Mouse (Mus musculus): ENCODE data around the gene Iqcg. TPM values are rescaled to one million over a fixed set of nuclear protein-coding genes. Genes with fewer than 3 reads are reported as not detected.
A peak's percentile ranks its signal among the peaks of the same experiment; 100 is the strongest.
"Not testable (repeated sequence)": the region's sequence is repeated elsewhere in the genome, so short reads cannot be mapped to it uniquely, and the experiment has no call there.

Gene Iqcg
- polyA plus RNA-seq, 1 experiment from 2014 or later = 4.9 TPM

GRCm38 (mm10) chr16:33070928-33071327 lies 14.9 kb upstream of the Iqcg start:
- Histone ChIP-seq H3K36me3 (ENCODE audit: control insufficient read depth, insufficient read depth, low read length) (peaks cover 36% of the 10 kb centered on the region), H3K27ac (ENCODE audit: low read depth, low read length) (no peak overlapping the region)
- no peak for ATAC-seq

GRCm38 (mm10) chr16:33064636-33065035 lies 8.6 kb upstream of the Iqcg start:
- H3K36me3 ChIP-seq (ENCODE audit: control insufficient read depth, insufficient read depth, low read length) = peaks cover 19% of the 10 kb centered on the region

More at GRCm38 (mm10) chr16:33070928-33071327, 14.9 kb upstream of the Iqcg start:
- H3K4me1 ChIP-seq (ENCODE audit: control insufficient read depth, insufficient read depth, low read length) = no peaks in the 10 kb centered on the region
- no peak for DNase-seq (ENCODE audit: low spot score)
- H3K9me3 ChIP-seq (replicated peaks; ENCODE audit: control insufficient read depth, low read length) = no peaks in the 10 kb centered on the region
- H3K9ac ChIP-seq (ENCODE audit: low read length) = no peak overlapping the region
- no peaks in the 10 kb centered on the region for H3K27me3 ChIP-seq (replicated peaks; ENCODE audit: control insufficient read depth, insufficient read depth, low read length)
- H3K4me3 ChIP-seq (ENCODE audit: low read depth, low read length) = no peak overlapping the region
- H3K4me2 ChIP-seq (ENCODE audit: low read length) = no peak overlapping the region

GRCm38 (mm10) chr16:33063267-33063666 lies 7.2 kb upstream of the Iqcg start:
- Histone ChIP-seq H3K27ac (ENCODE audit: low read depth, low read length) (no peak overlapping the region), H3K9me3 (replicated peaks; ENCODE audit: control insufficient read depth, low read length) (no peaks in the 10 kb centered on the region), H3K27me3 (replicated peaks; ENCODE audit: control insufficient read depth, insufficient read depth, low read length) (no peaks in the 10 kb centered on the region), H3K4me3 (ENCODE audit: low read depth, low read length) (peak overlapping the region; percentile 84), H3K4me1 (ENCODE audit: control insufficient read depth, insufficient read depth, low read length) (peaks cover 11% of the 10 kb centered on the region), H3K36me3 (ENCODE audit: control insufficient read depth, insufficient read depth, low read length) (peaks cover 31% of the 10 kb centered on the region), H3K4me2 (ENCODE audit: low read length) (peak overlapping the region; percentile 81), H3K9ac (ENCODE audit: low read length) (peak overlapping the region; percentile 80)
- DNase-seq (ENCODE audit: low spot score) (peak; percentile 57), ATAC-seq (no peak)
- 8% methylated on average over 7 of the region's 7 CpGs for WGBS

More at GRCm38 (mm10) chr16:33064636-33065035, 8.6 kb upstream of the Iqcg start:
- H3K4me3 ChIP-seq (ENCODE audit: low read depth, low read length) = no peak overlapping the region
- H3K4me1 ChIP-seq (ENCODE audit: control insufficient read depth, insufficient read depth, low read length) = peaks cover 11% of the 10 kb centered on the region
- 72% methylated on average over 9 of the region's 9 CpGs for WGBS
- H3K9me3 ChIP-seq (replicated peaks; ENCODE audit: control insufficient read depth, low read length) = no peaks in the 10 kb centered on the region
- no peak overlapping the region for H3K4me2 ChIP-seq (ENCODE audit: low read length)
- no peaks in the 10 kb centered on the region for H3K27me3 ChIP-seq (replicated peaks; ENCODE audit: control insufficient read depth, insufficient read depth, low read length)
- H3K27ac ChIP-seq (ENCODE audit: low read depth, low read length) = no peak overlapping the region
- DNase-seq (ENCODE audit: low spot score) = no peak
- peak overlapping the region; percentile 25; the same call in 1 of the 2 replicates for H3K9ac ChIP-seq (ENCODE audit: low read length)
- no peak for ATAC-seq

- Histone ChIP-seq H3K4me3 (ENCODE audit: low read depth, low read length) (peak overlapping the region; percentile 84), H3K9ac (ENCODE audit: low read length) (peak overlapping the region; percentile 80), H3K4me1 (ENCODE audit: control insufficient read depth, insufficient read depth, low read length) (peaks cover 15% of the 10 kb centered on the region), H3K27ac (ENCODE audit: low read depth, low read length) (peak overlapping the region; percentile 78), H3K36me3 (ENCODE audit: control insufficient read depth, insufficient read depth, low read length) (peaks cover 36% of the 10 kb centered on the region), H3K9me3 (replicated peaks; ENCODE audit: control insufficient read depth, low read length) (no peaks in the 10 kb centered on the region), H3K27me3 (replicated peaks; ENCODE audit: control insufficient read depth, insufficient read depth, low read length) (no peaks in the 10 kb centered on the region), H3K4me2 (ENCODE audit: low read length) (peak overlapping the region; percentile 81)
- 0% methylated on average over 23 of the region's 35 CpGs for WGBS
- ATAC-seq (no peak; the same call in 1 of the 2 replicates), DNase-seq (ENCODE audit: low spot score) (peak; percentile 81)
These were observed 6.7 kb upstream of the Iqcg start for GRCm38 (mm10) chr16:33062682-33063131.

- peak within 1 kb of the TSS; percentile 78 for H3K27ac ChIP-seq (ENCODE audit: low read depth, low read length)
- peak within 1 kb of the TSS; percentile 84 for H3K4me3 ChIP-seq (ENCODE audit: low read depth, low read length)
- peaks cover 36% of the 10 kb centered on the region for H3K36me3 ChIP-seq (ENCODE audit: control insufficient read depth, insufficient read depth, low read length)
- no peaks in the 10 kb centered on the region for H3K27me3 ChIP-seq (replicated peaks; ENCODE audit: control insufficient read depth, insufficient read depth, low read length)
- peak within 1 kb of the TSS; percentile 80 for H3K9ac ChIP-seq (ENCODE audit: low read length)
- no peaks in the 10 kb centered on the region for H3K9me3 ChIP-seq (replicated peaks; ENCODE audit: control insufficient read depth, low read length)
- DNase-seq (ENCODE audit: low spot score) (peak; percentile 94), ATAC-seq (peak; percentile 98)
- peaks cover 15% of the 10 kb centered on the region for H3K4me1 ChIP-seq (ENCODE audit: control insufficient read depth, insufficient read depth, low read length)
- peak within 1 kb of the TSS; percentile 81 for H3K4me2 ChIP-seq (ENCODE audit: low read length)
- WGBS = under 1% methylated on average over 57 of the region's 64 CpGs
These were observed 6.1 kb upstream of the Iqcg start, which contains the start of gene Lmln for GRCm38 (mm10) chr16:33062024-33062681. Lmln (plus strand) TSS chr16:33062521.

GRCm38 (mm10) chr16:33061400-33061799 lies 5.4 kb upstream of the Iqcg start:
- Histone ChIP-seq H3K4me1 (ENCODE audit: control insufficient read depth, insufficient read depth, low read length) (peaks cover 15% of the 10 kb centered on the region), H3K9ac (ENCODE audit: low read length) (no peak overlapping the region), H3K27ac (ENCODE audit: low read depth, low read length) (no peak overlapping the region), H3K4me3 (ENCODE audit: low read depth, low read length) (no peak overlapping the region), H3K4me2 (ENCODE audit: low read length) (no peak overlapping the region), H3K9me3 (replicated peaks; ENCODE audit: control insufficient read depth, low read length) (no peaks in the 10 kb centered on the region), H3K27me3 (replicated peaks; ENCODE audit: control insufficient read depth, insufficient read depth, low read length) (no peaks in the 10 kb centered on the region), H3K36me3 (ENCODE audit: control insufficient read depth, insufficient read depth, low read length) (peaks cover 33% of the 10 kb centered on the region)
- DNase-seq (ENCODE audit: low spot score) = no peak
- 53% methylated on average over 11 of the region's 11 CpGs for WGBS
- no peak for ATAC-seq

- Histone ChIP-seq H3K36me3 (ENCODE audit: control insufficient read depth, insufficient read depth, low read length) (peaks cover 31% of the 10 kb centered on the region), H3K9me3 (replicated peaks; ENCODE audit: control insufficient read depth, low read length) (no peaks in the 10 kb centered on the region), H3K9ac (ENCODE audit: low read length) (no peak overlapping the region), H3K4me1 (ENCODE audit: control insufficient read depth, insufficient read depth, low read length) (peaks cover 15% of the 10 kb centered on the region), H3K27me3 (replicated peaks; ENCODE audit: control insufficient read depth, insufficient read depth, low read length) (no peaks in the 10 kb centered on the region), H3K4me2 (ENCODE audit: low read length) (no peak overlapping the region), H3K27ac (ENCODE audit: low read depth, low read length) (no peak overlapping the region), H3K4me3 (ENCODE audit: low read depth, low read length) (no peak overlapping the region)
- ATAC-seq = no peak
- 79% methylated on average over 2 of the region's 2 CpGs for WGBS
- DNase-seq (ENCODE audit: low spot score) = no peak
These were observed 4.9 kb upstream of the Iqcg start for GRCm38 (mm10) chr16:33060926-33061325.

- 93% methylated on average over 1 of the region's 1 CpGs for WGBS
- Histone ChIP-seq H3K4me2 (ENCODE audit: low read length) (no peak overlapping the region), H3K36me3 (ENCODE audit: control insufficient read depth, insufficient read depth, low read length) (peaks cover 31% of the 10 kb centered on the region), H3K4me1 (ENCODE audit: control insufficient read depth, insufficient read depth, low read length) (peaks cover 18% of the 10 kb centered on the region), H3K4me3 (ENCODE audit: low read depth, low read length) (no peak overlapping the region), H3K9me3 (replicated peaks; ENCODE audit: control insufficient read depth, low read length) (no peaks in the 10 kb centered on the region), H3K27me3 (replicated peaks; ENCODE audit: control insufficient read depth, insufficient read depth, low read length) (no peaks in the 10 kb centered on the region), H3K9ac (ENCODE audit: low read length) (no peak overlapping the region), H3K27ac (ENCODE audit: low read depth, low read length) (no peak overlapping the region)
- ATAC-seq (no peak), DNase-seq (ENCODE audit: low spot score) (no peak)
These were observed 3.5 kb upstream of the Iqcg start for GRCm38 (mm10) chr16:33059471-33059870.

- H3K4me1 ChIP-seq (ENCODE audit: control insufficient read depth, insufficient read depth, low read length) = peaks cover 14% of the 10 kb centered on the region
- not testable (repeated sequence) for H3K9ac ChIP-seq (ENCODE audit: low read length); H3K4me3 ChIP-seq (ENCODE audit: low read depth, low read length); ATAC-seq; DNase-seq (ENCODE audit: low spot score); H3K27me3 ChIP-seq (replicated peaks; ENCODE audit: control insufficient read depth, insufficient read depth, low read length); H3K4me2 ChIP-seq (ENCODE audit: low read length); H3K9me3 ChIP-seq (replicated peaks; ENCODE audit: control insufficient read depth, low read length); H3K27ac ChIP-seq (ENCODE audit: low read depth, low read length)
- WGBS = 91% methylated on average over 9 of the region's 9 CpGs
- H3K36me3 ChIP-seq (ENCODE audit: control insufficient read depth, insufficient read depth, low read length) = peaks cover 31% of the 10 kb centered on the region
These were observed 2.6 kb upstream of the Iqcg start for GRCm38 (mm10) chr16:33058656-33059055.

All from forebrain, embryonic 14.5 days (tissue).